Mouse (Mus musculus) hindbrain, embryonic 13.5 days (tissue): ENCODE measurements around the gene Ctsw. TPM values are rescaled to one million over a fixed set of nuclear protein-coding genes. Genes with fewer than 3 reads are reported as not detected.

ENCODE experiments used
- ATAC-seq: fragments of 200-750 bp; cut with Nextera tagmentation; 2 replicates; pipeline ENCODE4 v1.8.0; 2017; ENCODE audit warnings: moderate TSS enrichment; ENCODE audit not compliant: low FRiP score
- H3K27ac ChIP-seq: fragments of 300-500 bp; sonication (generic); 2 replicates; pipeline ENCODE4 v1.5.1; 2015; ENCODE audit warnings: inconsistent platforms, mild to moderate bottlenecking, moderate library complexity
- H3K27me3 ChIP-seq: fragments of 300-500 bp; sonication (generic); 2 replicates; pipeline ENCODE4 v1.6.1; 2015; ENCODE audit warnings: mild to moderate bottlenecking, inconsistent platforms
- H3K36me3 ChIP-seq: fragments of 300-500 bp; sonication (generic); 2 replicates; pipeline ENCODE4 v1.6.1; 2015; ENCODE audit warnings: mild to moderate bottlenecking, inconsistent platforms
- H3K4me1 ChIP-seq: fragments of 300-500 bp; sonication (generic); replicated peaks from 2 replicates; pipeline ENCODE4 v1.6.1; 2015; ENCODE audit warnings: inconsistent platforms
- H3K4me2 ChIP-seq: fragments of 300-500 bp; sonication (generic); 2 replicates; pipeline ENCODE4 v1.6.1; 2015; ENCODE audit warnings: inconsistent platforms, mild to moderate bottlenecking, moderate library complexity
- H3K4me3 ChIP-seq: fragments of 300-500 bp; sonication (generic); 2 replicates; pipeline ENCODE4 v1.5.1; 2015; ENCODE audit warnings: mild to moderate bottlenecking, inconsistent platforms
- H3K9ac ChIP-seq: fragments of 300-500 bp; sonication (generic); 2 replicates; pipeline ENCODE4 v1.6.1; 2015; ENCODE audit warnings: mild to moderate bottlenecking, inconsistent platforms
- H3K9me3 ChIP-seq: fragments of 300-500 bp; sonication (generic); 2 replicates; pipeline ENCODE4 v1.6.1; 2016; ENCODE audit warnings: inconsistent platforms
- WGBS: fragments of 180-500 bp; shearing (Covaris S2); methylation state at CpG from one replicate; pipeline ENCODE4 v1.1.7; 2015; 5-methylcytosine and 5-hydroxymethylcytosine counted together
- polyA plus RNA-seq: library from polyadenylated mRNA; unstranded; fragments of >200 nt; fragmentation: Nextera tagmentation; extraction: Ambion mirVana; gene quantifications from 2 replicates; pipeline ENCODE4 v1.2.1, GENCODE M21; 2015

Ctsw gene
- polyA plus RNA-seq, 1 experiment from 2014 or later, result 5.0 TPM

- H3K36me3 ChIP-seq, result no peaks in the 10 kb centered on the region
- peak overlapping the region; percentile 49; the same call in 1 of the 2 replicates for H3K4me2 ChIP-seq
- no peak overlapping the region for H3K9ac ChIP-seq
- H3K27me3 ChIP-seq, result peaks cover 19% of the 10 kb centered on the region
- ATAC-seq, result no peak
- H3K27ac ChIP-seq, result no peak overlapping the region
- H3K9me3 ChIP-seq, result no peaks in the 10 kb centered on the region
- no peak overlapping the region for H3K4me3 ChIP-seq
- 72% methylated on average over 7 of the region's 7 CpGs for WGBS
- peaks cover 13% of the 10 kb centered on the region for H3K4me1 ChIP-seq
These were observed 34.4 kb downstream of the Ctsw start for GRCm38 (mm10) chr19:5433951-5434350.

GRCm38 (mm10) chr19:5432992-5433852 is 35.1 kb downstream of the Ctsw start:
- no peaks in the 10 kb centered on the region for H3K9me3 ChIP-seq
- peaks cover 19% of the 10 kb centered on the region for H3K27me3 ChIP-seq
- H3K4me3 ChIP-seq, result peak overlapping the region; percentile 23
- H3K27ac ChIP-seq, result no peak overlapping the region
- 0 out of 2 replicates have a peak, but pooled peaks cover 3% of the 10 kb centered on the region for H3K36me3 ChIP-seq
- peaks cover 13% of the 10 kb centered on the region for H3K4me1 ChIP-seq
- peak overlapping the region; percentile 63; the same call in 1 of the 2 replicates for H3K9ac ChIP-seq
- ATAC-seq, result 0 out of 2 replicates have a peak, but pooled peaks have one; percentile 43
- H3K4me2 ChIP-seq, result peak overlapping the region; percentile 49
- WGBS, result 13% methylated on average over 15 of the region's 16 CpGs

GRCm38 (mm10) chr19:5431911-5432464 is 36.3 kb downstream of the Ctsw start:
- 78% methylated on average over 4 of the region's 4 CpGs for WGBS
- H3K4me2 ChIP-seq, result no peak overlapping the region
- peaks cover 7% of the 10 kb centered on the region for H3K36me3 ChIP-seq
- H3K27ac ChIP-seq, result no peak overlapping the region
- peaks cover 22% of the 10 kb centered on the region for H3K4me1 ChIP-seq
- H3K4me3 ChIP-seq, result no peak overlapping the region
- H3K27me3 ChIP-seq, result peaks cover 12% of the 10 kb centered on the region
- H3K9me3 ChIP-seq, result no peaks in the 10 kb centered on the region
- ATAC-seq, result no peak
- no peak overlapping the region; the same call in 1 of the 2 replicates for H3K9ac ChIP-seq

GRCm38 (mm10) chr19:5430408-5430807 is 37.9 kb downstream of the Ctsw start:
- WGBS, result 90% methylated on average over 1 of the region's 1 CpGs
- peaks cover 37% of the 10 kb centered on the region for H3K4me1 ChIP-seq

GRCm38 (mm10) chr19:5429806-5430205 is 38.5 kb downstream of the Ctsw start:
- Histone ChIP-seq H3K4me1 (peaks cover 37% of the 10 kb centered on the region), H3K4me3 (no peak overlapping the region), H3K27ac (no peak overlapping the region), H3K4me2 (no peak overlapping the region), H3K36me3 (peaks cover 18% of the 10 kb centered on the region), H3K9me3 (no peaks in the 10 kb centered on the region), H3K27me3 (peaks cover 8% of the 10 kb centered on the region), H3K9ac (0 out of 2 replicates have a peak overlapping the region, but pooled peaks have one; percentile 44)
- 79% methylated on average over 8 of the region's 8 CpGs for WGBS
- ATAC-seq, result no peak

More at GRCm38 (mm10) chr19:5430408-5430807, 37.9 kb downstream of the Ctsw start:
- Histone ChIP-seq H3K9me3 (no peaks in the 10 kb centered on the region), H3K27me3 (peaks cover 9% of the 10 kb centered on the region), H3K27ac (no peak overlapping the region), H3K9ac (peak overlapping the region; percentile 15; the same call in 1 of the 2 replicates), H3K36me3 (peaks cover 18% of the 10 kb centered on the region), H3K4me2 (no peak overlapping the region), H3K4me3 (no peak overlapping the region)
- no peak for ATAC-seq

- Histone ChIP-seq H3K27me3 (peaks cover 3% of the 10 kb centered on the region), H3K27ac (no peak overlapping the region), H3K36me3 (peaks cover 18% of the 10 kb centered on the region), H3K9ac (0 out of 2 replicates have a peak overlapping the region, but pooled peaks have one; percentile 44), H3K4me3 (no peak overlapping the region), H3K9me3 (no peaks in the 10 kb centered on the region), H3K4me1 (peaks cover 37% of the 10 kb centered on the region), H3K4me2 (no peak overlapping the region)
- no peak for ATAC-seq
- 83% methylated on average over 4 of the region's 4 CpGs for WGBS
These were observed 39.1 kb downstream of the Ctsw start for GRCm38 (mm10) chr19:5429219-5429618.

GRCm38 (mm10) chr19:5428083-5428482 is 40.2 kb downstream of the Ctsw start:
- no peak for ATAC-seq
- Histone ChIP-seq H3K36me3 (peaks cover 18% of the 10 kb centered on the region), H3K27me3 (no peaks in the 10 kb centered on the region; the same call in 1 of the 2 replicates), H3K4me1 (peaks cover 37% of the 10 kb centered on the region), H3K27ac (no peak overlapping the region), H3K4me2 (no peak overlapping the region), H3K9me3 (no peaks in the 10 kb centered on the region), H3K9ac (no peak overlapping the region), H3K4me3 (no peak overlapping the region)
- WGBS, result 91% methylated on average over 2 of the region's 2 CpGs

GRCm38 (mm10) chr19:5426640-5427290 is 41.5 kb downstream of the Ctsw start:
- Histone ChIP-seq H3K27ac (no peak overlapping the region), H3K9me3 (no peaks in the 10 kb centered on the region), H3K4me1 (peaks cover 47% of the 10 kb centered on the region), H3K36me3 (peaks cover 26% of the 10 kb centered on the region), H3K9ac (peak overlapping the region; percentile 43), H3K4me2 (peak overlapping the region; percentile 88; the same call in 1 of the 2 replicates), H3K4me3 (peak overlapping the region; percentile 82), H3K27me3 (no peaks in the 10 kb centered on the region; the same call in 1 of the 2 replicates)
- 92% methylated on average over 13 of the region's 13 CpGs for WGBS
- ATAC-seq, result no peak

- Histone ChIP-seq H3K4me1 (peaks cover 55% of the 10 kb centered on the region), H3K4me3 (peak overlapping the region; percentile 82), H3K27ac (peak overlapping the region; percentile 93), H3K9ac (peak overlapping the region; percentile 94), H3K27me3 (no peaks in the 10 kb centered on the region; the same call in 1 of the 2 replicates), H3K36me3 (peaks cover 33% of the 10 kb centered on the region), H3K9me3 (no peaks in the 10 kb centered on the region), H3K4me2 (peak overlapping the region; percentile 88)
- ATAC-seq, result peak; percentile 1; the same call in 1 of the 2 replicates
- 91% methylated on average over 18 of the region's 18 CpGs for WGBS
These were observed 42.3 kb downstream of the Ctsw start for GRCm38 (mm10) chr19:5425906-5426565.

GRCm38 (mm10) chr19:5424782-5425741 is 43.2 kb downstream of the Ctsw start, which contains the start of the genes Drap1 and AI837181:
TSS of gene Drap1 (minus strand) at chr19:5424979.
TSS of gene AI837181 (plus strand) at chr19:5425144.
- peaks cover 43% of the 10 kb centered on the region for H3K36me3 ChIP-seq
- ATAC-seq, result peak; percentile 90
- no peaks in the 10 kb centered on the region for H3K27me3 ChIP-seq
- WGBS, result under 1% methylated on average over 72 of the region's 87 CpGs
- H3K9me3 ChIP-seq, result no peaks in the 10 kb centered on the region
- peak within 1 kb of the TSS; percentile 93 for H3K27ac ChIP-seq
- peak within 1 kb of the TSS; percentile 88 for H3K4me2 ChIP-seq
- peak within 1 kb of the TSS; percentile 82 for H3K4me3 ChIP-seq
- H3K9ac ChIP-seq, result peak within 1 kb of the TSS; percentile 94
- H3K4me1 ChIP-seq, result peaks cover 55% of the 10 kb centered on the region
